Mouse (Mus musculus) cerebellum, adult 11-12 months (tissue): ENCODE measurements around the gene Bglap.
"Not testable (repeated sequence)": the region's sequence is repeated elsewhere in the genome, so short reads cannot be mapped to it uniquely, and the experiment has no call there.

Experiments
- DNase-seq: peaks from one replicate; pipeline ENCODE4 v3.0.0; 2022

The Bglap gene

DNA sequence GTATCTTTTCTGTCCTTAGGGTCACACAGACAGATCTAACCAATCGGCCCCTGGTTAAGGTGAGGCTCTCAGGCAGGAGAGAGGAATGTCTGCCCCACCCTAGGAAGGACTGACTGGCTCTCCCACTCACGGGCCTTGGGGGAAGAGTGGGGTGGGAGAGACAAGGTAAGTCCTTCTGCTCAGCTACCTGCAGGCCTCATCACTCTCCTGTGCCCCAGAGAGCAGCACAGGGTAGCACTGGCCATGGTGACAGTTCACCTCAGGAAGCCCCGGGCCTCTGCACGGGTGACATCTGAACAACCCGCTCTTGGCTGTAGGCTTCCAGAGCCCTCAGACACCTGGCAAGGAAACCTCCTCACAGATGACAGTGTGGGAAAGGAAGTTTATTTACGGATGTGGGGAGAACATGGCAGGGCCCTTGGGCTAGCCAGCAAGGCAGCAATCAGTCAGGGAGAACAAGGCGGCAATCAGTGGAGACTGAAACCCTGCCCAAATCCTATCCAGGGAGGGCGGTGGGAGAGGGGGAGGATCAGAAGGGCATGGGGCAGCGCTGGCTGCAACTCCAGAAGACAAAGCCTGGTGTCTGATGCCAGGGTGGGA lies 9.6 kb upstream of the Bglap start:
- no peak for DNase-seq

- not testable (repeated sequence) for DNase-seq
Measured at GRCm38 (mm10) chr3:88382383-88382782, 1.9 kb downstream of the Bglap start.

DNA sequence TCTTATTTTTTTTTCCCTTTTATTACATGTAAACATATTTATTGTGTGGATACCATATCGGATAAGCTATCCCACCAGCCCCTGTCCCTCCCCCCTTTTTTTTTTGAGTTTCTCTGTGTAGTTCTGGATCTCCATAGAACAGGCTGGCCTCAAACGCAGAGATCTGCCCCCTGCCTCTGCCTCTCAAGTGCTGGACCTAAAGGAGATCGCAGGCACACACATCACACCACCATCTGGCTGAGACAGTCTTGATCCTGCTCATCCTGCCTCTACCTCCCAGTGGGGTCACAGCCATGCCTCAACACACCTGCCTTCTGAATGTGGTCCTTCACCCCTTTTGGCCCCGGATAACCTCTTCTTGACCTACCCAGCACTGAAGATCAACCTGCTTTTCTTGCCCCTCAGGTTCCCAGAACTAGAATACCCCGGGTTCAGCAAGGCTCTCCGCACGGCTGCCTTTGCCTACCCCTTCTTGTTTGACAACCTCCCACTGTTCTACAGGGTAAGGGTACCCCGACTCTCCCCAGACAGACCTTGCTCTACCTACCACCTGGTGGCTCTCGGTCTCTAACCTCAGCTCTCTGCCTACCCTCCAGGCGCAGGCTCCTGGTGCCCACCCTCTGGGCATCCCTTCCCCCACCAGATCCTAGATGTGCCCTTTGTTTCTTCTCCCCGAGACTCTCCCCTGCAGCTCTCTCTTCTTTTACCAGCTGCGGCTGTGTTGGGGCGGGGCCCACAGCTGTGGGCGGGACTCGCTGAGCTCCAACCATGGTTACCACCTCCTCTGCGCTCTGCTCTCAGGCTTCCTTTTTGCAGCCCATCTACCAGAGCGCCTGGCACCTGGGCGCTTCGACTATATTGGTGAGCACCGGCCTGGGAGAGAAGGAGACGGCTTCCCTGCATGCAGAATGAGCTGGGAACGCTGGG lies 2.6 kb downstream of the Bglap start:
- not testable (repeated sequence) for DNase-seq

DNA sequence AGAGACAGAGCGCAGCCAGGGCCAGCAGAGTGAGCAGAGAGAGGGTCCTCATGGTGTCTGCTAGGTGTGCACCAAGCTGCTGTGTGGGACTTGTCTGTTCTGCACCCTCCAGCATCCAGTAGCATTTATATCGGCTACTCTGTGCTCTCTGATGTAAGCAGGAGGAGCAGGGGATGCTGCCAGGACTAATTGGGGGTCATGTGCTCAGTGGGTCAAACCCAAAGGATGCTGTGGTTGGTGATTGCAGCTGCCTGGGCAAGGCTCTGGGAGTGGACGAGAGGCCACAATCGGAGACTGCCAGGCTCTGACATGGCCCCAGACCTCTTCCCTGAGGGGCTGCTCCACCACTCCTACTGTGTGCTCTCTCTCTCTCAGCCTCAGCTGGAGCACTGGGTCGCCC lies 5.7 kb downstream of the Bglap start, which contains the start of gene Bglap2:
Gene Bglap2, minus strand, starts transcription at position 101 of the 400 bp plus-strand sequence.
- not testable (repeated sequence) for DNase-seq

- DNase-seq, result not testable (repeated sequence)
Measured at GRCm38 (mm10) chr3:88376644-88377043, 7.6 kb downstream of the Bglap start.

GRCm38 (mm10) chr3:88375750-88376626 lies 8.3 kb downstream of the Bglap start:
- not testable (repeated sequence) for DNase-seq

- DNase-seq, result not testable (repeated sequence)
Measured at GRCm38 (mm10) chr3:88372643-88373042, 11.6 kb downstream of the Bglap start, which contains the start of gene Bglap3. Gene Bglap3 (minus strand): TSS chr3:88372743.

- not testable (repeated sequence) for DNase-seq
Measured at GRCm38 (mm10) chr3:88368511-88368910, 15.8 kb downstream of the Bglap start.

- not testable (repeated sequence) for DNase-seq
Measured at GRCm38 (mm10) chr3:88367517-88367916, 16.7 kb downstream of the Bglap start.

DNA sequence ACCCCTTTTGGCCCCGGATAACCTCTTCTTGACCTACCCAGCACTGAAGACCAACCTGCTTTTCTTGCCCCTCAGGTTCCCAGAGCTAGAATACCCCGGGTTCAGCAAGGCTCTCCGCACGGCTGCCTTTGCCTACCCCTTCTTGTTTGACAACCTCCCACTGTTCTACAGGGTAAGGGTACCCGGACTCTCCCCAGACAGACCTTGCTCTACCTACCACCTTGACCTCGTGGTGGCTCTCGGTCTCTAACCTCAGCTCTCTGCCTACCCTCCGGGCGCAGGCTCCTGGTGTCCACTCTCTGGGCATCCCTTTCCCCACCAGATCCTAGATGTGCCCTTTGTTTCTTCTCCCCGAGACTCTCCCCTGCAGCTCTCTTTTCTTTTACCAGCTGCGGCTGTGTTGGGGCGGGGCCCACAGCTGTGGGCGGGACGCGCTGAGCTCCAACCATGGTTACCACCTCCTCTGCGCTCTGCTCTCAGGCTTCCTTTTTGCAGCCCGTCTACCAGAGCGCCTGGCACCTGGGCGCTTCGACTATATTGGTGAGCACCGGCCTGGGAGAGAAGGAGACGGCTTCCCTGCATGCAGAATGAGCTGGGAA lies 17.3 kb downstream of the Bglap start:
- not testable (repeated sequence) for DNase-seq

- DNase-seq, result no peak
Measured at GRCm38 (mm10) chr3:88365705-88366361, 18.4 kb downstream of the Bglap start.

DNA sequence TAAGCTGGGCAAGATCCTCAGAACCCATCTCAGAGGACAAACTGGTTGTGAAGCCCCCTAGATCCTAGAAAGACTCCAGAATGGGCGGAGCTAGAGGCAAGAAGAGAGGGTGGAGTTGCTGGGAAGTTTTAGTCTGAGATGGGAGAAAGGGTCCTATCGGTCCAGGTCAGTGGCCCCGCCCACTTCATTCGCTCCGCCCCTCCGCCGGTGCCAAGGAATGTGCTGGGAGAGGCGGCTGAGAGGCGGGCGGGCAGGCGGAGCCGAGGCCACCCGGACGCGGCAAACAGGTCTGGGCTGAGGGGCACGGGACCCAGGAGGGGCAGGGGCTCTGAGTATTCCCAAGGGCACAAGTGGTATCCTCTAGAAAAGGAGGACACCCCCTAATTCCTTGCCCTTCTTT lies 19.9 kb downstream of the Bglap start, which contains the start of gene Paqr6:
Gene Paqr6, plus strand, starts transcription at position 248 of the 400 bp plus-strand sequence.
- no peak for DNase-seq

DNA sequence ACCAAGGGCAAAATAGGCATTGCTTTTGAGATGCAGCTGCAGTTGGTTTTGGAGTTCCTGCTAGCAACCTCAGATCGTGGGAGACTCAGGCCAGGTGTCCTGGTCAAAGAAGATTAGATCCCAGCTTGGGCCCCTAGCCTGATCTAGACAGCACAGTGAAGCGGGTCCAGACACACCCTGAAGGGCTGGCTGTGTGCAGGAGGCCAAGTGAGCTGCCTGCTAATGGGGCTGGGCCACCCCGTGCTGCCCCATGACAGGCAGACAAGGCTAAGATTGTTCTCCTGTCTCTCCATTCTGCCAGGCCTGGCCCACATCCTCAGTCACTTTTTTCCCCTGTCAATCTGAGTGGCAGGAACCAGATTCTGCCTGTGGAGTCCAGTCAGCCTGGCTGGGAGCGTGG lies 20.6 kb downstream of the Bglap start:
- DNase-seq, result peak; percentile 54

GRCm38 (mm10) chr3:88361612-88362313 lies 22.5 kb downstream of the Bglap start:
- peak; percentile 40 for DNase-seq

GRCm38 (mm10) chr3:88361096-88361495 lies 23.2 kb downstream of the Bglap start:
- DNase-seq, result no peak

- DNase-seq, result no peak
Measured at GRCm38 (mm10) chr3:88359989-88360388, 24.3 kb downstream of the Bglap start.

DNA sequence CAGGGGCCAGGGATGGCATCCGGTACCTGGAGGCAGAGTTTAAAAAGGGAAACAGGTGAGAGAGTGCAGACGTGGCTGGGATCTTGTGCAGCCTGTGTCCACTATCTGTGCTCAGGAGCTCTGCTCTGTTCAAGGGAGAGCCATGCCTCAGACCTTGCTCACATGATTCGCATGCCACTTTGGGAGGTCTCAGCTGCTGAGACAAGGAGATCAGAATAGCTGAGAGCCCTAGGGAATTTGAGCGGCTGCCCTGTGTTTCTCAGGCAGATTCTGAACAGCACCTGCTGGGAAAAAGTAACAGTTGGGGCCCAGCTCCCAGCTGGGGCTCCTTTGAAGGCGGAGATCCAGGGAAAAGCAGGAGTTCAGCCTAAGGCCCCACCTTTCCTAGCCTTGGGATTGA lies 24.7 kb downstream of the Bglap start:
- DNase-seq, result no peak

DNA sequence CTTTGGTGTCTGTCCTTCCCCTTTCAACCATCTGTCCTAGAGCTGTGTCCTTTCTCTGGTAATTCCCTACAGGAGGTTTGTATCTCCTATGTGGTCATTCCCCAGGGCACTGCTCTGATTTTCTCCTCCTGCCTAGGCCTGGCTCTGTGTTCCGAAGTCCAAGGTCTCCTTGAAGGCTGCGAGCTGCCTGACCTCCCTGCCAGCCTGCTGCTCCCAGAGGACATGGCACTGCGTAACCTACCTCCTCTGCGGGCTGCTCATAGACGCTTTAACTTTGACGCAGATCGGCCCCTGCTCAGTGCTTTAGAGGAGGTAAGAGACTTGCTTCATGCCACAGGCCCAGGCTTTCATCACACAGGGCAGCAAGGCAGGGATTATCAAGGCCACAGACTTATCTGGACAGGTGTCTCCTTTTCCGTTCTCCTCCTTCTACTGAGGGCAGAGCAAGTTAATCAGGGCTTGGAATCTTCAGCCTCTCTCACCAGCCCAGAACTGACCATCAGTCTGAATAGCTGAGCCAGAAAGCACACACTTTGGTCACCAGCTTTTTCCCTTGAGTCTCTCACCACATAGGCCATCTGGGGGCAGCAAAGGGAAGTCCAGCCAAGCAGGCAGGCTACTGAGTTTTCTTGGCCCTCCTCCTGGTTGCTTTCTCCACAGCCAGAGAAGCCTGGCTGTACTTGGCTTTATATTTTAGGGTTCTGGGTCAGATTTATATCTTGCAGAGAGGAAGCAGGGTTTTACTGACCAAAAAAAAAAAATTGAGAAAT lies 29.7 kb downstream of the Bglap start:
- no peak for DNase-seq

DNA sequence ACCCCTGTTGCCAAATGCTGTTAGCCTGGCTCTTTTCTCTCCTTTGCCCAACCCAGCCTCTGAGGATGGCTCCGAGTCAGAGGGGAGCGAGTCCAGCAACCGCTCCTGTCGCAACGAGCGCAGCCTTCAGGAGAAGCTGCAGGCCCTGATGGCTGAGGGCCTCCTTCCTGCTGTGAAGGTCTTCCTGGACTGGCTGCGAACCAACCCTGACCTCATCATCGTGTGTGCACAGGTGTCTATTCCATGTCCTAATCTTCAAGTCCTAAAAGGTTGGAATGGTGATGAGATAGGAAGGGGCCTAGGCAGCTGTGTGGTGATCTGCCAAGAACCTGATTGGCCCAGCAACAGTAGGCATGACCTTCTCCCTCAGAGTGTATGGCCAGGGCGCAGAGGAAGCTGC lies 31.4 kb downstream of the Bglap start:
- peak; percentile 76 for DNase-seq

GRCm38 (mm10) chr3:88350732-88351131 lies 33.5 kb downstream of the Bglap start:
- DNase-seq, result no peak
